Mouse (Mus musculus) intestine, embryonic 14.5 days (tissue): Measurements from ENCODE around the gene Cacna1e. TPM values are rescaled to one million over a fixed set of nuclear protein-coding genes. Genes with fewer than 3 reads are reported as not detected.

ENCODE experiments used
- ATAC-seq: fragments of 200-750 bp; cut with Nextera tagmentation; replicated peaks from 2 replicates; pipeline ENCODE4 v1.8.0; 2017; ENCODE audit warnings: low read depth, moderate number of reproducible peaks, moderate TSS enrichment, moderate library complexity; ENCODE audit not compliant: low FRiP score, low TSS enrichment
- DNase-seq: peaks from one replicate; pipeline ENCODE4 v3.0.0-alpha.2; 2018; ENCODE audit warnings: low spot score
- H3K27ac ChIP-seq: fragments of 300-500 bp; sonication (generic); 2 replicates; pipeline ENCODE4 v1.5.1; 2014; ENCODE audit warnings: low read depth, mild to moderate bottlenecking, control low read depth
- H3K27me3 ChIP-seq: fragments of 300-500 bp; sonication (generic); replicated peaks from 2 replicates; pipeline ENCODE4 v1.6.1; 2014; ENCODE audit warnings: low read length, control low read depth; ENCODE audit not compliant: control insufficient read depth, insufficient read depth
- H3K36me3 ChIP-seq: fragments of 300-500 bp; sonication (generic); 2 replicates; pipeline ENCODE4 v1.6.1; 2014; ENCODE audit warnings: low read length, control low read depth; ENCODE audit not compliant: control insufficient read depth, insufficient read depth
- H3K4me1 ChIP-seq: fragments of 300-500 bp; sonication (generic); replicated peaks from 2 replicates; pipeline ENCODE4 v1.6.1; 2014; ENCODE audit warnings: low read length, control low read depth, mixed read lengths; ENCODE audit not compliant: control insufficient read depth, insufficient read depth
- H3K4me2 ChIP-seq: fragments of 300-500 bp; sonication (generic); 2 replicates; pipeline ENCODE4 v1.6.1; 2014; ENCODE audit warnings: low read length
- H3K4me3 ChIP-seq: fragments of 300-500 bp; sonication (generic); 2 replicates; pipeline ENCODE4 v1.5.1; 2014; ENCODE audit warnings: low read depth, low read length, control low read depth, mixed read lengths
- H3K9ac ChIP-seq: fragments of 300-500 bp; sonication (generic); 2 replicates; pipeline ENCODE4 v1.6.1; 2014; ENCODE audit warnings: mild to moderate bottlenecking, low read length
- H3K9me3 ChIP-seq: fragments of 300-500 bp; sonication (generic); 2 replicates; pipeline ENCODE4 v1.6.1; 2016; ENCODE audit warnings: low read length, control low read depth; ENCODE audit not compliant: control insufficient read depth
- WGBS: fragments of 180-500 bp; shearing (Covaris S2); extraction: QIAGEN DNeasy Blood & Tissue Kit; methylation state at CpG from one replicate; pipeline ENCODE4 v1.1.7; 2014; 5-methylcytosine and 5-hydroxymethylcytosine counted together
- polyA plus RNA-seq: library from polyadenylated mRNA; unstranded; fragments of >200 nt; fragmentation: Nextera tagmentation; extraction: Ambion mirVana; gene quantifications from 2 replicates; pipeline ENCODE4 v1.2.1, GENCODE M21; 2014

Gene Cacna1e
- polyA plus RNA-seq, 1 experiment from 2014 or later, result 2.0 TPM

GRCm38 (mm10) chr1:154460067-154460466 lies 424.2 kb downstream of the Cacna1e start:
- WGBS, result 75% methylated on average over 7 of the region's 7 CpGs
- Histone ChIP-seq H3K4me2 (no peak overlapping the region), H3K27ac (no peak overlapping the region), H3K9ac (no peak overlapping the region), H3K9me3 (no peaks in the 10 kb centered on the region), H3K4me3 (no peak overlapping the region), H3K27me3 (no peaks in the 10 kb centered on the region), H3K36me3 (no peaks in the 10 kb centered on the region), H3K4me1 (no peaks in the 10 kb centered on the region)
- no peak for ATAC-seq
- DNase-seq, result no peak

GRCm38 (mm10) chr1:154458601-154459000 lies 425.7 kb downstream of the Cacna1e start:
- Histone ChIP-seq H3K4me3 (no peak overlapping the region), H3K4me2 (no peak overlapping the region), H3K9ac (no peak overlapping the region), H3K4me1 (no peaks in the 10 kb centered on the region), H3K27me3 (no peaks in the 10 kb centered on the region), H3K36me3 (no peaks in the 10 kb centered on the region), H3K27ac (no peak overlapping the region), H3K9me3 (no peaks in the 10 kb centered on the region)
- DNase-seq (no peak), ATAC-seq (no peak)
- WGBS, result 90% methylated on average over 2 of the region's 2 CpGs

GRCm38 (mm10) chr1:154450799-154451198 lies 433.5 kb downstream of the Cacna1e start:
- DNase-seq (no peak), ATAC-seq (no peak)
- Histone ChIP-seq H3K27ac (no peak overlapping the region), H3K4me1 (no peaks in the 10 kb centered on the region), H3K9ac (no peak overlapping the region), H3K27me3 (no peaks in the 10 kb centered on the region), H3K36me3 (no peaks in the 10 kb centered on the region), H3K4me3 (no peak overlapping the region), H3K9me3 (no peaks in the 10 kb centered on the region), H3K4me2 (no peak overlapping the region)
- 77% methylated on average over 3 of the region's 3 CpGs for WGBS

GRCm38 (mm10) chr1:154446456-154446855 lies 437.8 kb downstream of the Cacna1e start:
- Histone ChIP-seq H3K27me3 (no peaks in the 10 kb centered on the region), H3K4me1 (no peaks in the 10 kb centered on the region), H3K9ac (no peak overlapping the region), H3K4me2 (no peak overlapping the region), H3K4me3 (no peak overlapping the region), H3K36me3 (no peaks in the 10 kb centered on the region), H3K9me3 (no peaks in the 10 kb centered on the region), H3K27ac (no peak overlapping the region)
- WGBS, result 49% methylated on average over 3 of the region's 3 CpGs
- DNase-seq, result no peak
- ATAC-seq, result no peak

- H3K27ac ChIP-seq, result no peak overlapping the region
- ATAC-seq, result no peak
- no peaks in the 10 kb centered on the region for H3K27me3 ChIP-seq
- no peaks in the 10 kb centered on the region for H3K9me3 ChIP-seq
- H3K4me3 ChIP-seq, result no peak overlapping the region
- H3K36me3 ChIP-seq, result no peaks in the 10 kb centered on the region
- 88% methylated on average over 1 of the region's 1 CpGs for WGBS
- DNase-seq, result no peak
- no peaks in the 10 kb centered on the region for H3K4me1 ChIP-seq
- no peak overlapping the region for H3K9ac ChIP-seq
- H3K4me2 ChIP-seq, result no peak overlapping the region
Observed at GRCm38 (mm10) chr1:154433520-154433919, 450.8 kb downstream of the Cacna1e start.

GRCm38 (mm10) chr1:154433112-154433511 lies 451.2 kb downstream of the Cacna1e start:
- DNase-seq (no peak), ATAC-seq (no peak)
- Histone ChIP-seq H3K36me3 (no peaks in the 10 kb centered on the region), H3K9me3 (no peaks in the 10 kb centered on the region), H3K27ac (no peak overlapping the region), H3K4me1 (no peaks in the 10 kb centered on the region), H3K9ac (no peak overlapping the region), H3K4me3 (no peak overlapping the region), H3K4me2 (no peak overlapping the region), H3K27me3 (no peaks in the 10 kb centered on the region)
- WGBS, result 65% methylated on average over 1 of the region's 1 CpGs

- 82% methylated on average over 7 of the region's 7 CpGs for WGBS
- H3K4me1 ChIP-seq, result no peaks in the 10 kb centered on the region
Observed at GRCm38 (mm10) chr1:154428276-154428675, 456.0 kb downstream of the Cacna1e start.

GRCm38 (mm10) chr1:154418278-154418677 lies 466.0 kb downstream of the Cacna1e start:
- DNase-seq (peak; percentile 43), ATAC-seq (no peak)
- no peaks in the 10 kb centered on the region for H3K4me1 ChIP-seq

More at GRCm38 (mm10) chr1:154428276-154428675, 456.0 kb downstream of the Cacna1e start:
- H3K36me3 ChIP-seq, result no peaks in the 10 kb centered on the region
- no peak for DNase-seq
- no peak overlapping the region for H3K4me3 ChIP-seq
- H3K27me3 ChIP-seq, result no peaks in the 10 kb centered on the region
- no peak overlapping the region for H3K27ac ChIP-seq
- H3K4me2 ChIP-seq, result no peak overlapping the region
- ATAC-seq, result no peak
- no peak overlapping the region for H3K9ac ChIP-seq
- no peaks in the 10 kb centered on the region for H3K9me3 ChIP-seq

GRCm38 (mm10) chr1:154416384-154417155 lies 467.7 kb downstream of the Cacna1e start:
- no peak for ATAC-seq
- no peak overlapping the region for H3K27ac ChIP-seq
- H3K4me3 ChIP-seq, result no peak overlapping the region
- no peaks in the 10 kb centered on the region for H3K4me1 ChIP-seq
- no peak for DNase-seq
- no peak overlapping the region for H3K9ac ChIP-seq
- H3K4me2 ChIP-seq, result no peak overlapping the region
- no peaks in the 10 kb centered on the region for H3K9me3 ChIP-seq
- 61% methylated on average over 20 of the region's 20 CpGs for WGBS
- no peaks in the 10 kb centered on the region for H3K27me3 ChIP-seq
- no peaks in the 10 kb centered on the region for H3K36me3 ChIP-seq

More at GRCm38 (mm10) chr1:154418278-154418677, 466.0 kb downstream of the Cacna1e start:
- 64% methylated on average over 5 of the region's 5 CpGs for WGBS
- H3K27ac ChIP-seq, result no peak overlapping the region
- no peak overlapping the region for H3K9ac ChIP-seq
- H3K4me3 ChIP-seq, result no peak overlapping the region
- no peaks in the 10 kb centered on the region for H3K27me3 ChIP-seq
- no peaks in the 10 kb centered on the region for H3K9me3 ChIP-seq
- no peaks in the 10 kb centered on the region for H3K36me3 ChIP-seq
- H3K4me2 ChIP-seq, result no peak overlapping the region
